Mouse (Mus musculus) limb, embryonic 12.5 days (tissue): ENCODE data around the gene Cwc22. TPM values are rescaled to one million over a fixed set of nuclear protein-coding genes. Genes with fewer than 3 reads are reported as not detected.

Experiments used
- ATAC-seq: fragments of 200-750 bp; cut with Nextera tagmentation; 2 replicates; pipeline ENCODE4 v1.8.0; 2017; ENCODE audit warnings: low read depth, moderate TSS enrichment; ENCODE audit not compliant: insufficient number of reproducible peaks, insufficient read depth, low FRiP score, low TSS enrichment
- H3K27ac ChIP-seq: fragments of 300-500 bp; sonication (generic); 2 replicates; pipeline ENCODE4 v1.5.1; 2016; ENCODE audit warnings: mild to moderate bottlenecking, moderate library complexity
- H3K27me3 ChIP-seq: fragments of 300-500 bp; sonication (generic); 2 replicates; pipeline ENCODE4 v1.6.1; 2016; ENCODE audit warnings: mild to moderate bottlenecking, moderate library complexity
- H3K36me3 ChIP-seq: fragments of 300-500 bp; sonication (generic); 2 replicates; pipeline ENCODE4 v1.6.1; 2016; ENCODE audit warnings: mild to moderate bottlenecking, moderate library complexity
- H3K4me1 ChIP-seq: fragments of 300-500 bp; sonication (generic); replicated peaks from 2 replicates; pipeline ENCODE4 v1.6.1; 2016
- H3K4me2 ChIP-seq: fragments of 300-500 bp; sonication (generic); 2 replicates; pipeline ENCODE4 v1.6.1; 2016; ENCODE audit warnings: mild to moderate bottlenecking, moderate library complexity
- H3K4me3 ChIP-seq: fragments of 300-500 bp; sonication (generic); replicated peaks from 2 replicates; pipeline ENCODE4 v1.5.1; 2016; ENCODE audit warnings: mild to moderate bottlenecking
- H3K9ac ChIP-seq: fragments of 300-500 bp; sonication (generic); replicated peaks from 2 replicates; pipeline ENCODE4 v1.6.1; 2016; ENCODE audit warnings: mild to moderate bottlenecking, moderate library complexity
- H3K9me3 ChIP-seq: fragments of 300-500 bp; sonication (generic); 2 replicates; pipeline ENCODE4 v1.6.1; 2016; ENCODE audit warnings: mild to moderate bottlenecking, moderate library complexity
- WGBS: fragments of 180-500 bp; shearing (Covaris S2); methylation state at CpG from one replicate; pipeline ENCODE4 v1.1.7; 2016; 5-methylcytosine and 5-hydroxymethylcytosine counted together
- polyA plus RNA-seq: library from polyadenylated mRNA; unstranded; fragments of >200 nt; fragmentation: Nextera tagmentation; extraction: Ambion mirVana; gene quantifications from 2 replicates; pipeline ENCODE4 v1.2.1, GENCODE M21; 2016

The Cwc22 gene
- polyA plus RNA-seq, 1 experiment from 2014 or later, result 37.2 TPM

DNA sequence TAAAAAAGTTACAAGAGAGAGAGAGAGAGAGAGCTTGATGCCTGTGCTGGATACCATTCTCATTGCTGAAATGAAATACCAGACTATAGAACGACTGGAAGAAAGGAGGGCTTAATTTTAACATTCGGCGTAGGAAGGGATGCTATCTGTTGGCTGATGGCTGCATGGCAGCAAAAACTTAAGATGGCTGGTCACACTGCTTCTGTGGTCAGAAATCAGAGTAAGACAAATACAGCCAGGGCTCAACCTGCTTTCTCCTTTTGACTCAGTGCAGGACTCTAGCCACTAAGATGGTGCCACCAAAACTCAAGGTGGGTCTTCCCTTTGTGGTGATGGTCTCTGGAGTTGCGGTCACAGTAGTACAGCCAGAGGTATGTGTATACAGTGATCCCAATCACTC is 70.7 kb downstream of the Cwc22 start:
- Histone ChIP-seq H3K4me1 (no peaks in the 10 kb centered on the region), H3K36me3 (no peaks in the 10 kb centered on the region), H3K4me2 (no peak overlapping the region), H3K9ac (no peak overlapping the region), H3K27ac (no peak overlapping the region), H3K9me3 (no peaks in the 10 kb centered on the region), H3K4me3 (no peak overlapping the region), H3K27me3 (no peaks in the 10 kb centered on the region)
- no peak for ATAC-seq
- WGBS, result 92% methylated on average over 4 of the region's 4 CpGs

GRCm38 (mm10) chr2:77874678-77875077 is 71.5 kb downstream of the Cwc22 start:
- 84% methylated on average over 3 of the region's 3 CpGs for WGBS

GRCm38 (mm10) chr2:77873806-77874205 is 72.4 kb downstream of the Cwc22 start:
- Histone ChIP-seq H3K36me3 (no peaks in the 10 kb centered on the region), H3K27me3 (no peaks in the 10 kb centered on the region), H3K4me3 (no peak overlapping the region), H3K4me1 (no peaks in the 10 kb centered on the region), H3K9ac (no peak overlapping the region), H3K4me2 (no peak overlapping the region), H3K27ac (no peak overlapping the region), H3K9me3 (no peaks in the 10 kb centered on the region)
- no peak for ATAC-seq

More at GRCm38 (mm10) chr2:77874678-77875077, 71.5 kb downstream of the Cwc22 start:
- H3K4me2 ChIP-seq, result no peak overlapping the region
- ATAC-seq, result no peak
- H3K9ac ChIP-seq, result no peak overlapping the region
- no peaks in the 10 kb centered on the region for H3K9me3 ChIP-seq
- H3K4me3 ChIP-seq, result no peak overlapping the region
- no peaks in the 10 kb centered on the region for H3K36me3 ChIP-seq
- H3K4me1 ChIP-seq, result no peaks in the 10 kb centered on the region
- H3K27ac ChIP-seq, result no peak overlapping the region
- no peaks in the 10 kb centered on the region for H3K27me3 ChIP-seq

GRCm38 (mm10) chr2:77872676-77873075 is 73.5 kb downstream of the Cwc22 start:
- Histone ChIP-seq H3K36me3 (no peaks in the 10 kb centered on the region), H3K4me1 (no peaks in the 10 kb centered on the region), H3K9me3 (no peaks in the 10 kb centered on the region), H3K4me3 (no peak overlapping the region), H3K27me3 (no peaks in the 10 kb centered on the region), H3K9ac (no peak overlapping the region), H3K4me2 (no peak overlapping the region), H3K27ac (no peak overlapping the region)
- ATAC-seq, result no peak
- 79% methylated on average over 2 of the region's 2 CpGs for WGBS

DNA sequence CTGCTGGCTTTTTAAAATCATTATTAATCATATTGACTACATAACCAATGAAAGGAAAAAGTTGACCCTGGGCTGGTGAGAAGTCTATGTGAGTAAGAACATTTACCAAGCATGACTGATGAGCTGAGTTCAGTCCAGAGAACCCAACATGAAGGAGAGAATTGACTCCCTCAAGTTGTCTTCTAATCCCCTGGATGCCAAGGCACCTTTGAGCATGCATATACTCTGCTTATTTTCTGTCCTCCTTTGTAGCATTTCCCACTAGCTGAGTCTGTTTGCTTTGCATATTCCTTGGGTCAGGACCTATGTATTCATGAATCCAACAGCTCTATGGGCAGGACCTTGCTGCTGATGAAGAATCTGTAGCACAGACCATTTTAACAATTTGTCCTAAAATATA is 75.0 kb downstream of the Cwc22 start:
- Histone ChIP-seq H3K36me3 (no peaks in the 10 kb centered on the region), H3K4me2 (no peak overlapping the region), H3K27ac (no peak overlapping the region), H3K9ac (no peak overlapping the region), H3K4me3 (no peak overlapping the region), H3K4me1 (no peaks in the 10 kb centered on the region), H3K9me3 (no peaks in the 10 kb centered on the region), H3K27me3 (no peaks in the 10 kb centered on the region)
- ATAC-seq, result no peak

DNA sequence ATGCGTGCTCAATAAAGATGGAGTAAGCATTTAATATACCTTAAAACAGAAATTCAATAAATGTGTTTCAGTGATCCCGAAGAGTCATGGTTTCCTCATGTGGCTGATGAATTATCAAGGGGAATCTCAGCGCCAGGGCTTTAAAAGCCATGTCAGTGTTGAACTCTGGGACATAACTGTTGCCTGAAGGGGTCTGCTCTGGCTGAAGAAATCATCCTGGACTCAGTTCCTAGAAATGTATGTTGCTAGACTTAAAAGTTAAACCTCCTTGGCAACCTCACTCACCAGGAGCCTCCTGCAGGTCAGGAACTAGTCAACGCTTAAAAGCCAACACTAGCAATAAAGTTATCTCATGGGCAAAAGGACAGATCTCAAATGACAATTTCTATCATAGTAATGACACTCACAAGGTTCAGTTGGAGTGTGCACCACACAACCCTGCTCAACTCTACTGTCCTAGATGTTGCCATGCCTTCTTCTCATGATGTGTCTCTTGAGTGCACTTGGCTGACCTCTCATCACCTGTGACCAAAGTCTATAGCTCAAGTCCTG is 76.4 kb downstream of the Cwc22 start:
- Histone ChIP-seq H3K36me3 (no peaks in the 10 kb centered on the region), H3K9me3 (no peaks in the 10 kb centered on the region), H3K4me2 (no peak overlapping the region), H3K4me3 (no peak overlapping the region), H3K27ac (no peak overlapping the region), H3K27me3 (no peaks in the 10 kb centered on the region), H3K4me1 (no peaks in the 10 kb centered on the region), H3K9ac (no peak overlapping the region)
- WGBS, result 94% methylated on average over 4 of the region's 4 CpGs
- ATAC-seq, result no peak

DNA sequence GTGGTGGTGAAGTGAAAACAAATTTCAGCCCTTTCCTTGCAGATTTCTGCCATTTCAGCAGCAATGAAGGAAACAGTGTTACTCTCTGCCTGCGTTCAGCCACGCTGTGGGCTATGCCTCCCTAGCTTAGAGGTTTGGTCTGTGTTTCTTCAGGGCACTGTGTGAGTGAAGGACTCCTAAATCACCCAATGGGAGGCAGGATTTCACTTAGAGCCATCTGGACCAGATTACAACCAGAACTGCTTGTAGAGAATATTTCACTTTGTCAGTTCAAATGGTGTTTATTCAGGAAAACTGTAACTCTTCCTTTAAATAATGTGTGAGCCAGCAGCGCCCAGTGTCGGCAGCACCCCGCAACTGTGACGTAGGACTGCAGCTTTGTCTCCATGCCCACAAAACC is 82.2 kb downstream of the Cwc22 start:
- Histone ChIP-seq H3K27me3 (no peaks in the 10 kb centered on the region), H3K9me3 (no peaks in the 10 kb centered on the region), H3K36me3 (no peaks in the 10 kb centered on the region), H3K4me1 (peaks cover 13% of the 10 kb centered on the region; the same call in 1 of the 2 replicates), H3K4me2 (peak overlapping the region; percentile 32), H3K9ac (no peak overlapping the region), H3K4me3 (0 out of 2 replicates have a peak overlapping the region, but pooled peaks have one; percentile 7), H3K27ac (peak overlapping the region; percentile 18; the same call in 1 of the 2 replicates)
- peak; percentile 76; the same call in 1 of the 2 replicates for ATAC-seq
- 21% methylated on average over 6 of the region's 6 CpGs for WGBS

DNA sequence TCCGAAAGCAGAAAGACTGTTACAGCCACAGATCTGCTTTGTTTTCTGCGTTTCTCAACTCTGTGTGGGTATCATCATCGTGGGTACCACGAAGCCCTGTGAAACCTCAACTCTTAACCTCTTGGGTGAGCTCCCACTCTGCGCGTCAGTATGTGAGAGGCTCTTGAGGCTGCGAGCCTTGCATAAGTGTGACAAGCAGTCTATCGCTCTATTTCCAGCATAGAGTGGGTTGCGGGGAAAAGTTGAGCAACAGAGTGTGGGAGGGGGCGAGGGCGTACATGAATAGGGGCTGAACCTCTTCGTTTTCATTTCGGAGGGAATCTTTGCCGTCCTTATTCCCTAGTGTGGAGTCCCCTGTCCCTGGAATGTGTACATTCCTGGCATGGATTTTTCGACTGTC is 82.7 kb downstream of the Cwc22 start:
- H3K36me3 ChIP-seq, result no peaks in the 10 kb centered on the region
- H3K4me3 ChIP-seq, result 0 out of 2 replicates have a peak overlapping the region, but pooled peaks have one; percentile 7
- H3K9ac ChIP-seq, result no peak overlapping the region
- H3K27ac ChIP-seq, result peak overlapping the region; percentile 18; the same call in 1 of the 2 replicates
- H3K27me3 ChIP-seq, result no peaks in the 10 kb centered on the region
- H3K4me1 ChIP-seq, result peaks cover 13% of the 10 kb centered on the region; the same call in 1 of the 2 replicates
- H3K9me3 ChIP-seq, result no peaks in the 10 kb centered on the region
- WGBS, result 67% methylated on average over 15 of the region's 15 CpGs
- no peak for ATAC-seq
- H3K4me2 ChIP-seq, result peak overlapping the region; percentile 32

DNA sequence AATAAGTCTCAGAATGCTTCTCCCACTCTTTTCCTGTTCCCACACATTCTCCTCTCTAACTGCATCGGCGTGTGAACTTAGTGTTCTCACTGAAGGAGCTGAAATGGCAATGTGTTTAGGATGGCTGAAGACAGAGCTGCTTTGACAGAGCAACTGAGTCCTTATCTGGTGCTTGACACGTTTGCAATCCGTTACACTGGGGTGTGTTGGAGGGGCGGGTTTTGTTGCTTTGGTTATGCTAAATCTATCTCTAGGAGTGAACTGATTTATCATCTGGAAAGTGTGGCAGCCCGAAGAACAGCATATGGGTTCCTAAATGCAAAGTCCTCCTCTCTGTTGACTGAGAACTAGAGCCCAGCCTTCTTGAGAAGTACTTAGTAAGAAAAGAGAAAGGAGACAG is 104.7 kb downstream of the Cwc22 start:
- WGBS, result 40% methylated on average over 6 of the region's 6 CpGs

DNA sequence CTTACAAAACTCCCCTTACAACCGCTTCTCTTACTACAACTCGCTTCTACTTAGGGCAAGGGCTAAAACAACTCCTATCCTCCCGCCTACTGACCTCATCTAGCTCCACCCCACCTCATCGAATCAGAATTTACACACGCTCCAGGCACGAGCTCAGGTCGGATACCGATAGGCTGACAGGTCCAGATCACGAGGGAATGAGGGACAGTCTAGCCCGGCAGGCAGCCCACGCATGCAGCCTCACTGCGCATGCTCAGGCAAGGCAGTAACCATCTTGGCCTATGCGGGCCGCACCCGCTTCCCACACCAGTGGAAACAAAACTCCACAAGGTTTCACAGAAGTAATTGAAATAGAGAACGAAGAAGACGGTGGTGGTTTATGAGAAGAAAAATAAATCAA is 106.6 kb downstream of the Cwc22 start:
- ATAC-seq, result no peak
- no peaks in the 10 kb centered on the region for H3K9me3 ChIP-seq
- no peaks in the 10 kb centered on the region for H3K36me3 ChIP-seq
- 86% methylated on average over 17 of the region's 17 CpGs for WGBS
- no peak overlapping the region for H3K4me2 ChIP-seq
- no peaks in the 10 kb centered on the region for H3K4me1 ChIP-seq
- H3K27me3 ChIP-seq, result no peaks in the 10 kb centered on the region
- H3K4me3 ChIP-seq, result no peak overlapping the region
- H3K27ac ChIP-seq, result no peak overlapping the region
- H3K9ac ChIP-seq, result no peak overlapping the region

More for the DNA sequence above, 104.7 kb downstream of the Cwc22 start:
- Histone ChIP-seq H3K9me3 (no peaks in the 10 kb centered on the region), H3K27me3 (no peaks in the 10 kb centered on the region), H3K4me3 (no peak overlapping the region), H3K4me2 (no peak overlapping the region), H3K36me3 (no peaks in the 10 kb centered on the region), H3K27ac (no peak overlapping the region), H3K4me1 (no peaks in the 10 kb centered on the region), H3K9ac (no peak overlapping the region)
- ATAC-seq, result no peak

DNA sequence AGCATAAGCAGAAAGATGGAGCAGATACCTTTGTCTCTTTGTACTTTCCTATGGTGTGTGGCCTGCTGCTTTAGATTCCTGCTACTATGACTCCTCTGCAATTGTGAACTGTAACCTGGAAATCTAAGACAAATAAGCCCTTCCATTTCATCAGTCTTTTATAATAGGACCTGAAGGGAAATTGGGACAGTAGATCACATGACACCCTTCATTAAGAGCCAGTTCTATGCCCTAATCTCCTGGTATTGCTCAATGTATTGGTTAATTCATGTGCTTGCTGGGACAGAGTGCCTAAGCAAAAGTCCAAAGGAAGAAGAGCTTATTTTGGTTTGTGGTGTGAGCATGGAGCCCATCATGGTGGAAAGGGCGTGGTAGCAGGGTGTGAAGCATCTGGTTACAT is 107.5 kb downstream of the Cwc22 start:
- 82% methylated on average over 1 of the region's 1 CpGs for WGBS
- no peak overlapping the region for H3K9ac ChIP-seq
- no peaks in the 10 kb centered on the region for H3K36me3 ChIP-seq
- H3K9me3 ChIP-seq, result no peaks in the 10 kb centered on the region
- no peak overlapping the region for H3K27ac ChIP-seq
- ATAC-seq, result no peak
- no peaks in the 10 kb centered on the region for H3K4me1 ChIP-seq
- H3K4me3 ChIP-seq, result no peak overlapping the region
- no peaks in the 10 kb centered on the region for H3K27me3 ChIP-seq
- H3K4me2 ChIP-seq, result no peak overlapping the region

DNA sequence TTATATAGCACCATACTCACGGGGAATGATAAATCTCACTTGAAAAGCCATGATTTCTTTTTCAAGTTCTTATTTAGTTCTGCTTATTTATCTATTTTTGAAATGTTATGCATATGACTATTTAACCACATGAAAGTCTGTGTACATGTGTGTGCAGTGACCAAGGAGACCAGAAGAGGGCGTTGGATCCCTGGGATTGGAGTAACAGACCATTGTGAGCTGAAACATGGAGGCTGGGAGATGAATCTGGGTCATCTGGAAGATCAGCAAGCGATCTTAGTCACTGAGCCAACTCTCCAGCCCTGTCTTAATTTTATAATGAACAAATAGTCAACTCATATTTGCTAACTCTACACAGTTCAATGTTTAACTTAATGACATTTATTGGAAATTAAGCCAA is 110.4 kb downstream of the Cwc22 start:
- Histone ChIP-seq H3K4me1 (no peaks in the 10 kb centered on the region), H3K9me3 (no peaks in the 10 kb centered on the region), H3K9ac (no peak overlapping the region), H3K4me3 (no peak overlapping the region), H3K36me3 (no peaks in the 10 kb centered on the region), H3K27me3 (no peaks in the 10 kb centered on the region), H3K4me2 (no peak overlapping the region), H3K27ac (no peak overlapping the region)
- ATAC-seq, result no peak
- WGBS, result 64% methylated on average over 3 of the region's 3 CpGs
